ENCODE assay signal across 10 mouse cellular contexts in the genomic region with DNA sequence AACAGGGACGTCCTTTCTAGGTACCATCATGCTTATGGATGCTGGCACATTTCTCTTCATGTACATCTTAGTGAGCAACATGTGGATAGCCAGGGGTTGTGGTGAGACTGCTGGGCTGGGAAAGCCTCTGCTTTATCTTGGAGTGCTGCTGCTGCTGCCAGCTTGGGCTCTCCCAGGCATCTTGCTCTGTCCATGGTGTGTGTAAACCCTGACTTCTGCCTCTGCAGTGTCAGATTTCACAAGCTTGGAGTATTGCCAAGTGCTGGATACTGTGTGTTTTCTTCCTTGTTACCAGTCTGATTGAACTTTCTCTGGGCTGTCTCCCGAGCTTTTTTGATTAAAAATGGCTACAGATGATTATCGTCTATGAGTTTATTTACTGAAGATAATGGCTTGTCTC. TPM values are rescaled to one million over a fixed set of nuclear protein-coding genes. Genes with fewer than 3 reads are reported as not detected.
DNase-seq lines count a peak whose midpoint lies in the region; ATAC-seq lines count a peak whose summit lies in the region.
"Had no signal": no experiment of that assay in that cellular context is flagged by ENCODE, and none has a peak within 500 bp of the region (broad histone marks: within the 10 kb centered on the region; RNA-seq: fewer than 3 reads in every experiment).

No protein-coding gene starts in this region.

- H3K9me3 ChIP-seq in intestine, embryonic 15.5 days, result no peaks in the 10 kb centered on the region
- no peaks in the 10 kb centered on the region for H3K9me3 ChIP-seq in lung, embryonic 15.5 days
- no peaks in the 10 kb centered on the region for H3K9me3 ChIP-seq in forebrain, embryonic 12.5 days

- intact Hi-C loops in left cerebral cortex, postnatal 10 days (cut with DNase I), result no loop called here

- WGBS in intestine, embryonic 15.5 days, result 22% methylated on average over 3 of the region's 3 CpGs
- 16% methylated on average over 3 of the region's 3 CpGs for WGBS in lung, embryonic 15.5 days
- WGBS in forebrain, embryonic 12.5 days, result 71% methylated on average over 3 of the region's 3 CpGs

- ATAC-seq in intestine, embryonic 15.5 days, result peak; percentile 82
- ATAC-seq in lung, embryonic 15.5 days (ENCODE audit: borderline replicate concordance, extremely low read depth, low FRiP score, low TSS enrichment), result peak; percentile 77; the same call in 1 of the 2 replicates
- ATAC-seq in forebrain, embryonic 12.5 days (ENCODE audit: low FRiP score), result no peak

- no peak overlapping the region for H3K9ac ChIP-seq in intestine, embryonic 15.5 days
- no peak overlapping the region for H3K9ac ChIP-seq in lung, embryonic 15.5 days
- H3K9ac ChIP-seq in forebrain, embryonic 12.5 days, result no peak overlapping the region

- H3K4me2 ChIP-seq in intestine, embryonic 15.5 days (replicated peaks), result no peak overlapping the region
- H3K4me2 ChIP-seq in lung, embryonic 15.5 days, result no peak overlapping the region
- no peak overlapping the region for H3K4me2 ChIP-seq in forebrain, embryonic 12.5 days

- H3K27ac ChIP-seq in intestine, embryonic 15.5 days, result no peak overlapping the region
- no peak overlapping the region for H3K27ac ChIP-seq in lung, embryonic 15.5 days
- no peak overlapping the region for H3K27ac ChIP-seq in forebrain, embryonic 12.5 days

- H3K4me1 ChIP-seq in intestine, embryonic 15.5 days (replicated peaks), result peaks cover 4% of the 10 kb centered on the region
- H3K4me1 ChIP-seq in lung, embryonic 15.5 days, result peaks cover 13% of the 10 kb centered on the region
- H3K4me1 ChIP-seq in forebrain, embryonic 12.5 days, result 0 out of 2 replicates have a peak, but pooled peaks cover 3% of the 10 kb centered on the region

- no peaks in the 10 kb centered on the region for H3K27me3 ChIP-seq in intestine, embryonic 15.5 days (replicated peaks)
- no peaks in the 10 kb centered on the region for H3K27me3 ChIP-seq in lung, embryonic 15.5 days
- no peaks in the 10 kb centered on the region for H3K27me3 ChIP-seq in forebrain, embryonic 12.5 days

- H3K4me3 ChIP-seq in intestine, embryonic 15.5 days (replicated peaks), result no peak overlapping the region
- H3K4me3 ChIP-seq in lung, embryonic 15.5 days, result no peak overlapping the region
- no peak overlapping the region for H3K4me3 ChIP-seq in forebrain, embryonic 12.5 days (replicated peaks)

- H3K36me3 ChIP-seq in intestine, embryonic 15.5 days, result no peaks in the 10 kb centered on the region
- H3K36me3 ChIP-seq in lung, embryonic 15.5 days, result no peaks in the 10 kb centered on the region
- H3K36me3 ChIP-seq in forebrain, embryonic 12.5 days (replicated peaks), result no peaks in the 10 kb centered on the region

- peak; percentile 43 to 86 for DNase-seq in adrenal gland, adult (ENCODE audit: inconsistent age in 2 of 2, low spot score in 1 of 2)
- DNase-seq in adrenal gland, postnatal 25 days, result no peak
- DNase-seq in ZHBTc4 (ENCODE audit: low read depth, low spot score), result peak; percentile 15
- no peak for DNase-seq in left cerebral cortex, postnatal 10 days (ENCODE audit: extremely low spot score in 1 of 2, low spot score in 2 of 2)
- DNase-seq in neural tube, embryonic 10.5 days (ENCODE audit: extremely low spot score, low spot score), result no peak

RNA-seq across cellular contexts. Expression of a gene that starts 45.6 kb away (rescaled TPM):
- not detected in 2 replicates for total RNA-seq in adrenal gland, postnatal 25 days (2021)
- polyA plus RNA-seq in intestine, embryonic 15.5 days (2015; fragmentation: Nextera tagmentation; extraction: Ambion mirVana), result not detected in 2 replicates
- polyA plus RNA-seq in lung, embryonic 15.5 days (2015; fragmentation: Nextera tagmentation; extraction: Ambion mirVana), result not detected in 2 replicates
- total RNA-seq in left cerebral cortex, postnatal 10 days (2021), result not detected
- not detected in 2 replicates for polyA plus RNA-seq in forebrain, embryonic 12.5 days (2016; fragmentation: Nextera tagmentation; extraction: Ambion mirVana)
- total RNA-seq: common myeloid progenitor, adult 5-6 weeks had no signal
- polyA plus RNA-seq: neural tube, embryonic 11.5 days had no signal

RNA-seq across cellular contexts. Expression of a gene that starts 54.9 kb away (rescaled TPM):
- total RNA-seq in adrenal gland, postnatal 25 days (2021), result 1.00 TPM in 1 of 2 replicates, not detected in the other
- polyA plus RNA-seq in intestine, embryonic 15.5 days (2015; fragmentation: Nextera tagmentation; extraction: Ambion mirVana), result 3.2 and 9.4 TPM in 2 replicates
- 0.54 and 0.60 TPM in 2 replicates for polyA plus RNA-seq in lung, embryonic 15.5 days (2015; fragmentation: Nextera tagmentation; extraction: Ambion mirVana)
- total RNA-seq in left cerebral cortex, postnatal 10 days (2021), result under 1 TPM in 1 of 2 experiments, not detected in 1; 0.30 TPM
- polyA plus RNA-seq in forebrain, embryonic 12.5 days (2016; fragmentation: Nextera tagmentation; extraction: Ambion mirVana), result not detected in 2 replicates
- total RNA-seq: common myeloid progenitor, adult 5-6 weeks had no signal

Comparison
In these comparisons a context has a peak if more than half of its experiments do, and no peak if none do; other contexts are left out.
1. DNase-seq: peak in adrenal gland, adult (2 of 2) and ZHBTc4 (single experiment); none in adrenal gland, postnatal 25 days (single experiment), left cerebral cortex, postnatal 10 days (0 of 2) and neural tube, embryonic 10.5 days (single experiment).